Mouse (Mus musculus): ENCODE data around the gene Scgb1b2. TPM values are rescaled to one million over a fixed set of nuclear protein-coding genes. Genes with fewer than 3 reads are reported as not detected.

The Scgb1b2 gene
- not detected in 2 replicates for polyA plus RNA-seq (2012; rRNA removed; ENCODE audit: low replicate concordance)

GRCm38 (mm10) chr7:31291721-31292120 is at the start of gene Scgb1b2:
Gene Scgb1b2, minus strand, starts transcription at chr7:31291821.

GRCm38 (mm10) chr7:31290208-31290607 is 1.4 kb downstream of the Scgb1b2 start, which contains the start of gene Scgb2b2:
Gene Scgb2b2, plus strand, starts transcription at chr7:31290508.

Other genes starting within 250 kb of the Scgb1b2 start
- 32.5 and 36.7 TPM in 2 replicates for gene Fxyd5, start 249.3 kb downstream of the Scgb1b2 start, polyA plus RNA-seq (2012; rRNA removed; ENCODE audit: low replicate concordance)
- gene Fxyd7, start 240.4 kb downstream of the Scgb1b2 start, polyA plus RNA-seq (2012; rRNA removed; ENCODE audit: low replicate concordance): 5.4 and 7.1 TPM in 2 replicates
- 72.1 and 108 TPM in 2 replicates for gene Fxyd1, start 234.6 kb downstream of the Scgb1b2 start, polyA plus RNA-seq (2012; rRNA removed; ENCODE audit: low replicate concordance)
- gene Lgi4, start 232.5 kb downstream of the Scgb1b2 start, polyA plus RNA-seq (2012; rRNA removed; ENCODE audit: low replicate concordance): 3.1 and 4.7 TPM in 2 replicates
- gene Fxyd3, start 215.1 kb downstream of the Scgb1b2 start, polyA plus RNA-seq (2012; rRNA removed; ENCODE audit: low replicate concordance): 18.4 and 81.6 TPM in 2 replicates
- 4.8 and 38.5 TPM in 2 replicates for gene Hpn, start 176.5 kb downstream of the Scgb1b2 start, polyA plus RNA-seq (2012; rRNA removed; ENCODE audit: low replicate concordance)
- gene Scn1b, start 164.8 kb downstream of the Scgb1b2 start, polyA plus RNA-seq (2012; rRNA removed; ENCODE audit: low replicate concordance): 14.7 and 28.1 TPM in 2 replicates
- 73.3 and 105 TPM in 2 replicates for gene Gramd1a, start 135.9 kb downstream of the Scgb1b2 start, polyA plus RNA-seq (2012; rRNA removed; ENCODE audit: low replicate concordance)
- not detected in 2 replicates for gene Scgb2b2, start 1.3 kb downstream of the Scgb1b2 start, polyA plus RNA-seq (2012; rRNA removed; ENCODE audit: low replicate concordance)
- gene Scgb2b3, start 70.3 kb upstream of the Scgb1b2 start, polyA plus RNA-seq (2012; rRNA removed; ENCODE audit: low replicate concordance): not detected in 2 replicates
- not detected in 2 replicates for gene Scgb1b3, start 83.8 kb upstream of the Scgb1b2 start, polyA plus RNA-seq (2012; rRNA removed; ENCODE audit: low replicate concordance)